In genomic region chr3:108210771-108211139, GRCm38 (mm10) we compare ENCODE assay signal across 8 mouse cellular contexts. TPM values are rescaled to one million over a fixed set of nuclear protein-coding genes. Genes with fewer than 3 reads are reported as not detected.
DNase-seq lines count a peak whose midpoint lies in the region; ATAC-seq lines count a peak whose summit lies in the region.

Atxn7l2 (minus strand) TSS chr3:108210934.

- no peaks in the 10 kb centered on the region for H3K9me3 ChIP-seq in heart, embryonic 15.5 days (replicated peaks)
- H3K9me3 ChIP-seq in hindbrain, embryonic 16.5 days (ENCODE audit: control insufficient read depth, low read length): no peaks in the 10 kb centered on the region

- peak within 1 kb of the TSS; percentile 93 for H3K4me2 ChIP-seq in heart, embryonic 15.5 days
- H3K4me2 ChIP-seq in hindbrain, embryonic 16.5 days (ENCODE audit: low read length): peak within 1 kb of the TSS; percentile 90

- peak within 1 kb of the TSS; percentile 91 for H3K27ac ChIP-seq in heart, embryonic 15.5 days
- peak within 1 kb of the TSS; percentile 97 for H3K27ac ChIP-seq in hindbrain, embryonic 16.5 days (ENCODE audit: low read depth, low read length)

- WGBS in heart, embryonic 15.5 days: 0% methylated on average over 14 of the region's 14 CpGs
- WGBS in hindbrain, embryonic 16.5 days: under 1% methylated on average over 14 of the region's 14 CpGs

- peaks cover 20% of the 10 kb centered on the region for H3K4me1 ChIP-seq in heart, embryonic 15.5 days (replicated peaks)
- H3K4me1 ChIP-seq in hindbrain, embryonic 16.5 days (ENCODE audit: control insufficient read depth, insufficient read depth, low read depth, low read length): peaks cover 22% of the 10 kb centered on the region

- H3K9ac ChIP-seq in heart, embryonic 15.5 days: peak within 1 kb of the TSS; percentile 78
- peak within 1 kb of the TSS; percentile 81 for H3K9ac ChIP-seq in hindbrain, embryonic 16.5 days (ENCODE audit: low read depth, low read length)

- H3K4me3 ChIP-seq in heart, embryonic 15.5 days: peak within 1 kb of the TSS; percentile 82
- H3K4me3 ChIP-seq in hindbrain, embryonic 16.5 days (ENCODE audit: low read length): peak within 1 kb of the TSS; percentile 50

- no peak for DNase-seq in heart, postnatal 4 days
- DNase-seq in ES-CJ7 (ENCODE audit: low read depth, low spot score): peak; percentile 90
- DNase-seq in embryo, embryonic 11 days: peak; percentile 84
- DNase-seq in liver: peak; percentile 53
- DNase-seq in right cerebral cortex, postnatal 14 days: peak; percentile 59
- DNase-seq in ovary, postnatal 14 days (ENCODE audit: low spot score): no peak

- peaks cover 7% of the 10 kb centered on the region for H3K27me3 ChIP-seq in heart, embryonic 15.5 days
- no peaks in the 10 kb centered on the region for H3K27me3 ChIP-seq in hindbrain, embryonic 16.5 days (replicated peaks; ENCODE audit: control insufficient read depth, insufficient read depth, low read length)

- peaks cover 9% of the 10 kb centered on the region; the same call in 1 of the 2 replicates for H3K36me3 ChIP-seq in heart, embryonic 15.5 days
- H3K36me3 ChIP-seq in hindbrain, embryonic 16.5 days (ENCODE audit: control insufficient read depth, insufficient read depth, low read length): peaks cover 5% of the 10 kb centered on the region

- ATAC-seq in heart, embryonic 15.5 days (replicated peaks; ENCODE audit: insufficient number of reproducible peaks, insufficient read depth, low FRiP score, low read depth): peak; percentile 71
- peak; percentile 91 for ATAC-seq in hindbrain, embryonic 16.5 days

RNA-seq across cellular contexts. Expression of gene Atxn7l2, which starts in this region (rescaled TPM):
- polyA plus RNA-seq in heart, embryonic 15.5 days (2015; fragmentation: Nextera tagmentation; extraction: Ambion mirVana): 5.8 and 9.0 TPM in 2 replicates
- total RNA-seq in heart, postnatal 4 days (2021): 1 to 10 TPM; 6.9 to 7.7 TPM
- polyA plus RNA-seq in hindbrain, embryonic 16.5 days (2015; fragmentation: Nextera tagmentation; extraction: Ambion mirVana): 19.6 and 21.4 TPM in 2 replicates

Comparison
In these comparisons a context has a peak if more than half of its experiments do, and no peak if none do; other contexts are left out.
1. DNase-seq: peak in ES-CJ7 (single experiment), embryo, embryonic 11 days (single experiment), liver (single experiment) and right cerebral cortex, postnatal 14 days (single experiment); none in heart, postnatal 4 days (single experiment) and ovary, postnatal 14 days (single experiment).